Mouse (Mus musculus): ENCODE data around the gene Lrrc45. TPM values are rescaled to one million over a fixed set of nuclear protein-coding genes. Genes with fewer than 3 reads are reported as not detected.
"Not testable (repeated sequence)": the region's sequence is repeated elsewhere in the genome, so short reads cannot be mapped to it uniquely, and the experiment has no call there.

Lrrc45 gene
- polyA plus RNA-seq (2015; fragmentation: Nextera tagmentation; extraction: Ambion mirVana) = 58.2 and 63.9 TPM in 2 replicates

- H3K4me1 ChIP-seq (replicated peaks; ENCODE audit: control insufficient read depth, insufficient read depth, low read length) = peaks cover 16% of the 10 kb centered on the region
- peak; percentile 97 for ATAC-seq (ENCODE audit: low read depth)
- H3K4me2 ChIP-seq (ENCODE audit: low read depth, low read length) = peak within 1 kb of the TSS; percentile 97
- peak within 1 kb of the TSS; percentile 50 for H3K27ac ChIP-seq (ENCODE audit: low read length)
- H3K9ac ChIP-seq (ENCODE audit: low read length) = peak within 1 kb of the TSS; percentile 79
- H3K4me3 ChIP-seq (ENCODE audit: low read length) = peak within 1 kb of the TSS; percentile 64
- H3K27me3 ChIP-seq (ENCODE audit: control insufficient read depth, insufficient read depth, low read depth, low read length) = no peaks in the 10 kb centered on the region
- peaks cover 15% of the 10 kb centered on the region for H3K36me3 ChIP-seq (ENCODE audit: control insufficient read depth, insufficient read depth, low read length)
- H3K9me3 ChIP-seq (ENCODE audit: control insufficient read depth, low read length) = no peaks in the 10 kb centered on the region
- WGBS = 1% methylated on average over 53 of the region's 53 CpGs
Measured at GRCm38 (mm10) chr11:120713580-120714518, at the start of gene Lrrc45, which contains the start of gene Cenpx. Lrrc45 (plus strand) TSS chr11:120713925. Cenpx (minus strand) TSS chr11:120713738.

- peak; percentile 82 for ATAC-seq (ENCODE audit: low read depth)
- Histone ChIP-seq H3K4me3 (ENCODE audit: low read length) (no peak overlapping the region), H3K27me3 (ENCODE audit: control insufficient read depth, insufficient read depth, low read depth, low read length) (peaks cover 30% of the 10 kb centered on the region), H3K27ac (ENCODE audit: low read length) (no peak overlapping the region), H3K36me3 (ENCODE audit: control insufficient read depth, insufficient read depth, low read length) (no peaks in the 10 kb centered on the region), H3K9ac (ENCODE audit: low read length) (no peak overlapping the region), H3K9me3 (ENCODE audit: control insufficient read depth, low read length) (no peaks in the 10 kb centered on the region), H3K4me2 (ENCODE audit: low read depth, low read length) (no peak overlapping the region), H3K4me1 (replicated peaks; ENCODE audit: control insufficient read depth, insufficient read depth, low read length) (peaks cover 5% of the 10 kb centered on the region)
- 57% methylated on average over 3 of the region's 3 CpGs for WGBS
Measured at GRCm38 (mm10) chr11:120665406-120665805, 48.3 kb upstream of the Lrrc45 start.

- WGBS = 14% methylated on average over 3 of the region's 3 CpGs
- H3K9me3 ChIP-seq (ENCODE audit: control insufficient read depth, low read length) = no peaks in the 10 kb centered on the region
- no peaks in the 10 kb centered on the region for H3K36me3 ChIP-seq (ENCODE audit: control insufficient read depth, insufficient read depth, low read length)
- H3K27ac ChIP-seq (ENCODE audit: low read length) = no peak overlapping the region
- no peak overlapping the region for H3K4me3 ChIP-seq (ENCODE audit: low read length)
- peaks cover 18% of the 10 kb centered on the region for H3K27me3 ChIP-seq (ENCODE audit: control insufficient read depth, insufficient read depth, low read depth, low read length)
- H3K9ac ChIP-seq (ENCODE audit: low read length) = no peak overlapping the region
- H3K4me2 ChIP-seq (ENCODE audit: low read depth, low read length) = no peak overlapping the region
- no peaks in the 10 kb centered on the region; the same call in 1 of the 2 replicates for H3K4me1 ChIP-seq (replicated peaks; ENCODE audit: control insufficient read depth, insufficient read depth, low read length)
- ATAC-seq (ENCODE audit: low read depth) = no peak
Measured at GRCm38 (mm10) chr11:120666617-120667016, 47.1 kb upstream of the Lrrc45 start.

- WGBS = under 1% methylated on average over 68 of the region's 83 CpGs
- Histone ChIP-seq H3K27me3 (ENCODE audit: control insufficient read depth, insufficient read depth, low read depth, low read length) (no peaks in the 10 kb centered on the region), H3K9me3 (ENCODE audit: control insufficient read depth, low read length) (no peaks in the 10 kb centered on the region), H3K4me3 (ENCODE audit: low read length) (peak within 1 kb of the TSS; percentile 74), H3K4me1 (replicated peaks; ENCODE audit: control insufficient read depth, insufficient read depth, low read length) (peaks cover 9% of the 10 kb centered on the region), H3K9ac (ENCODE audit: low read length) (peak within 1 kb of the TSS; percentile 76), H3K36me3 (ENCODE audit: control insufficient read depth, insufficient read depth, low read length) (0 out of 2 replicates have a peak, but pooled peaks cover 3% of the 10 kb centered on the region), H3K4me2 (ENCODE audit: low read depth, low read length) (peak within 1 kb of the TSS; percentile 66), H3K27ac (ENCODE audit: low read length) (peak within 1 kb of the TSS; percentile 85)
- ATAC-seq (ENCODE audit: low read depth) = peak; percentile 99
Measured at GRCm38 (mm10) chr11:120672687-120673593, 40.8 kb upstream of the Lrrc45 start, which contains the start of gene Aspscr1. Aspscr1 (plus strand) TSS chr11:120672973.

GRCm38 (mm10) chr11:120673594-120674122 lies 40.1 kb upstream of the Lrrc45 start:
- Histone ChIP-seq H3K27me3 (ENCODE audit: control insufficient read depth, insufficient read depth, low read depth, low read length) (no peaks in the 10 kb centered on the region), H3K4me3 (ENCODE audit: low read length) (peak overlapping the region; percentile 74), H3K27ac (ENCODE audit: low read length) (peak overlapping the region; percentile 85), H3K4me1 (replicated peaks; ENCODE audit: control insufficient read depth, insufficient read depth, low read length) (peaks cover 9% of the 10 kb centered on the region), H3K9ac (ENCODE audit: low read length) (peak overlapping the region; percentile 76), H3K9me3 (ENCODE audit: control insufficient read depth, low read length) (no peaks in the 10 kb centered on the region), H3K4me2 (ENCODE audit: low read depth, low read length) (peak overlapping the region; percentile 66), H3K36me3 (ENCODE audit: control insufficient read depth, insufficient read depth, low read length) (peaks cover 6% of the 10 kb centered on the region; the same call in 1 of the 2 replicates)
- 33% methylated on average over 12 of the region's 12 CpGs for WGBS
- ATAC-seq (ENCODE audit: low read depth) = peak; percentile 5; the same call in 1 of the 2 replicates

GRCm38 (mm10) chr11:120675875-120676274 lies 37.9 kb upstream of the Lrrc45 start:
- not testable (repeated sequence) for H3K27me3 ChIP-seq (ENCODE audit: control insufficient read depth, insufficient read depth, low read depth, low read length); H3K9me3 ChIP-seq (ENCODE audit: control insufficient read depth, low read length); H3K4me3 ChIP-seq (ENCODE audit: low read length); H3K9ac ChIP-seq (ENCODE audit: low read length); H3K4me1 ChIP-seq (replicated peaks; ENCODE audit: control insufficient read depth, insufficient read depth, low read length); ATAC-seq (ENCODE audit: low read depth); H3K4me2 ChIP-seq (ENCODE audit: low read depth, low read length); H3K27ac ChIP-seq (ENCODE audit: low read length)
- WGBS = 68% methylated on average over 4 of the region's 5 CpGs
- H3K36me3 ChIP-seq (ENCODE audit: control insufficient read depth, insufficient read depth, low read length) = peaks cover 14% of the 10 kb centered on the region

- H3K4me2 ChIP-seq (ENCODE audit: low read depth, low read length) = no peak overlapping the region
- H3K4me3 ChIP-seq (ENCODE audit: low read length) = no peak overlapping the region
- ATAC-seq (ENCODE audit: low read depth) = no peak
- no peak overlapping the region for H3K9ac ChIP-seq (ENCODE audit: low read length)
- 88% methylated on average over 4 of the region's 4 CpGs for WGBS
- H3K27me3 ChIP-seq (ENCODE audit: control insufficient read depth, insufficient read depth, low read depth, low read length) = no peaks in the 10 kb centered on the region
- H3K27ac ChIP-seq (ENCODE audit: low read length) = no peak overlapping the region
- H3K36me3 ChIP-seq (ENCODE audit: control insufficient read depth, insufficient read depth, low read length) = peaks cover 17% of the 10 kb centered on the region
- H3K4me1 ChIP-seq (replicated peaks; ENCODE audit: control insufficient read depth, insufficient read depth, low read length) = peaks cover 9% of the 10 kb centered on the region
- no peaks in the 10 kb centered on the region for H3K9me3 ChIP-seq (ENCODE audit: control insufficient read depth, low read length)
Measured at GRCm38 (mm10) chr11:120676951-120677350, 36.8 kb upstream of the Lrrc45 start.

- Histone ChIP-seq H3K27me3 (ENCODE audit: control insufficient read depth, insufficient read depth, low read depth, low read length) (no peaks in the 10 kb centered on the region), H3K4me3 (ENCODE audit: low read length) (no peak overlapping the region), H3K36me3 (ENCODE audit: control insufficient read depth, insufficient read depth, low read length) (peaks cover 19% of the 10 kb centered on the region), H3K27ac (ENCODE audit: low read length) (no peak overlapping the region), H3K9ac (ENCODE audit: low read length) (no peak overlapping the region), H3K4me1 (replicated peaks; ENCODE audit: control insufficient read depth, insufficient read depth, low read length) (0 out of 2 replicates have a peak, but pooled peaks cover 2% of the 10 kb centered on the region), H3K9me3 (ENCODE audit: control insufficient read depth, low read length) (no peaks in the 10 kb centered on the region), H3K4me2 (ENCODE audit: low read depth, low read length) (no peak overlapping the region)
- 75% methylated on average over 3 of the region's 3 CpGs for WGBS
- ATAC-seq (ENCODE audit: low read depth) = no peak
Measured at GRCm38 (mm10) chr11:120679909-120680308, 33.8 kb upstream of the Lrrc45 start.

Data from lung, embryonic 16.5 days (tissue).